Mouse (Mus musculus) liver, embryonic 12.5 days (tissue): ENCODE measurements around the gene Vps8. TPM values are rescaled to one million over a fixed set of nuclear protein-coding genes. Genes with fewer than 3 reads are reported as not detected.
"Not testable (repeated sequence)": the region's sequence is repeated elsewhere in the genome, so short reads cannot be mapped to it uniquely, and the experiment has no call there.

Source experiments
- ATAC-seq: fragments of 200-750 bp; cut with Nextera tagmentation; 2 replicates; pipeline ENCODE4 v1.8.0; 2017; ENCODE audit warnings: moderate number of reproducible peaks, mild to moderate bottlenecking, moderate library complexity
- H3K27ac ChIP-seq: fragments of 300-500 bp; sonication (generic); 2 replicates; pipeline ENCODE4 v1.5.1; 2016; ENCODE audit warnings: mild to moderate bottlenecking
- H3K27me3 ChIP-seq: fragments of 300-500 bp; sonication (generic); replicated peaks from 2 replicates; pipeline ENCODE4 v1.6.1; 2016; ENCODE audit warnings: mild to moderate bottlenecking, moderate library complexity
- H3K36me3 ChIP-seq: fragments of 300-500 bp; sonication (generic); 2 replicates; pipeline ENCODE4 v1.6.1; 2016; ENCODE audit warnings: mild to moderate bottlenecking, moderate library complexity
- H3K4me1 ChIP-seq: fragments of 300-500 bp; sonication (generic); 2 replicates; pipeline ENCODE4 v1.6.1; 2016
- H3K4me2 ChIP-seq: fragments of 300-500 bp; sonication (generic); 2 replicates; pipeline ENCODE4 v1.6.1; 2016; ENCODE audit warnings: mild to moderate bottlenecking, moderate library complexity
- H3K4me3 ChIP-seq: fragments of 300-500 bp; sonication (generic); 2 replicates; pipeline ENCODE4 v1.5.1; 2016; ENCODE audit warnings: mild to moderate bottlenecking, moderate library complexity
- H3K9ac ChIP-seq: fragments of 300-500 bp; sonication (generic); 2 replicates; pipeline ENCODE4 v1.6.1; 2016; ENCODE audit warnings: mild to moderate bottlenecking, moderate library complexity
- H3K9me3 ChIP-seq: fragments of 300-500 bp; sonication (generic); replicated peaks from 2 replicates; pipeline ENCODE4 v1.6.1; 2016; ENCODE audit warnings: mild to moderate bottlenecking, moderate library complexity
- WGBS: fragments of 180-500 bp; shearing (Covaris S2); methylation state at CpG from one replicate; pipeline ENCODE4 v1.1.7; 2016; ENCODE audit not compliant: insufficient replicate concordance; 5-methylcytosine and 5-hydroxymethylcytosine counted together
- polyA plus RNA-seq: library from polyadenylated mRNA; unstranded; fragments of >200 nt; fragmentation: Nextera tagmentation; extraction: Ambion mirVana; gene quantifications from 2 replicates; pipeline ENCODE4 v1.2.1, GENCODE M21; 2016

The Vps8 gene
- polyA plus RNA-seq, 1 experiment from 2014 or later: 10.0 TPM

DNA sequence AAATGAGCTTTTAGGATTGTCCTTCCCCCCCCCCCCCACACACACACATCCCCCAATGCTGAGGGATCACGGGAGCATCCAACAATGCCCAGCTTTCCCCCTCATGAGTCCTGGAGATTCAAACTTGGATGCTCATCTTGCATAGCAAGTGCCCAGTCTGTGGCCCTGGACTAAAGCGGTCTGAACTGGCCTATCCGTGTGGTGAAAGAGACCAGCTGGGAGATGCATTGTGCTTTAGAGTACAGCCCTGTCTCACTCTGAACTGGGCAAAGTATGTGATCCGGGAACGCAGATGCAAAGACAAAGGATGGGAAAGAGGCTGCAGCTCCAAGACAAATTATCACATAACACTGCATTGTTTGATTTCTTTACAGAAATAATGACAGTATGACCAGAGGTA, 231.5 kb downstream of the Vps8 start:
- Histone ChIP-seq H3K36me3 (no peaks in the 10 kb centered on the region), H3K4me2 (no peak overlapping the region), H3K27me3 (no peaks in the 10 kb centered on the region), H3K9ac (no peak overlapping the region), H3K4me3 (no peak overlapping the region), H3K4me1 (no peaks in the 10 kb centered on the region), H3K27ac (no peak overlapping the region), H3K9me3 (no peaks in the 10 kb centered on the region)
- WGBS: 87% methylated on average over 5 of the region's 5 CpGs
- ATAC-seq: no peak

DNA sequence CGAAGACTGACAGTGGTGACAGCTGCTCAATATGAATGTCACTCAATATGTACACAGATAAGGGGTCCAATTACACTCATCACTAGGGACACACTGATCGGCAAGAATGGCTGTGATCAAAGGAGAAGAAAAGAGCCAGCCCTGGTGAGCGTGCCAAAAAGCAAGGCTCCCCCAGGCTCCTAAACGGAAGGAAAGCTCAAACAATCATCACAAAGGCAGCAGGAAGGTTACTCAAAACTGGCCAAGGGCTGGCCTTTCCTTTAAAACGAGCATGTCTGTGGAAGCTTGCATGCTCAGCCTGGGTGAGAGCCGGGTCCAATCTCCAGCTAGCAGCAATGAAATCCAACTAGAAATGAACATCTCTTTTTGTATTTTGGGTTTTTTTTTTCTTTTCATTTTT, 232.4 kb downstream of the Vps8 start:
- 61% methylated on average over 6 of the region's 6 CpGs for WGBS
- no peak overlapping the region for H3K27ac ChIP-seq

GRCm38 (mm10) chr16:21655961-21656360, 233.0 kb downstream of the Vps8 start:
- Histone ChIP-seq H3K36me3 (no peaks in the 10 kb centered on the region), H3K27ac (no peak overlapping the region), H3K27me3 (no peaks in the 10 kb centered on the region), H3K9ac (no peak overlapping the region), H3K4me3 (no peak overlapping the region), H3K9me3 (no peaks in the 10 kb centered on the region), H3K4me1 (no peaks in the 10 kb centered on the region), H3K4me2 (no peak overlapping the region)
- no peak for ATAC-seq
- 81% methylated on average over 9 of the region's 9 CpGs for WGBS

More for the DNA sequence above, 232.4 kb downstream of the Vps8 start:
- no peak overlapping the region for H3K4me2 ChIP-seq
- ATAC-seq: no peak
- H3K4me3 ChIP-seq: no peak overlapping the region
- no peaks in the 10 kb centered on the region for H3K9me3 ChIP-seq
- no peaks in the 10 kb centered on the region for H3K27me3 ChIP-seq
- no peak overlapping the region for H3K9ac ChIP-seq
- H3K4me1 ChIP-seq: no peaks in the 10 kb centered on the region
- H3K36me3 ChIP-seq: no peaks in the 10 kb centered on the region

GRCm38 (mm10) chr16:21664633-21665363, 241.9 kb downstream of the Vps8 start:
- Histone ChIP-seq H3K27me3 (peaks cover 15% of the 10 kb centered on the region), H3K4me2 (no peak overlapping the region), H3K4me1 (no peaks in the 10 kb centered on the region), H3K27ac (no peak overlapping the region), H3K9me3 (no peaks in the 10 kb centered on the region), H3K4me3 (no peak overlapping the region), H3K36me3 (no peaks in the 10 kb centered on the region), H3K9ac (no peak overlapping the region)
- ATAC-seq: no peak
- WGBS: 39% methylated on average over 18 of the region's 18 CpGs

GRCm38 (mm10) chr16:21665423-21665986, 242.6 kb downstream of the Vps8 start:
- Histone ChIP-seq H3K27me3 (peaks cover 15% of the 10 kb centered on the region), H3K4me2 (no peak overlapping the region), H3K27ac (no peak overlapping the region), H3K9me3 (no peaks in the 10 kb centered on the region), H3K36me3 (no peaks in the 10 kb centered on the region), H3K4me3 (no peak overlapping the region), H3K4me1 (no peaks in the 10 kb centered on the region), H3K9ac (no peak overlapping the region)
- no peak for ATAC-seq
- WGBS: 25% methylated on average over 4 of the region's 4 CpGs

GRCm38 (mm10) chr16:21671878-21672277, 249.0 kb downstream of the Vps8 start:
- no peaks in the 10 kb centered on the region for H3K9me3 ChIP-seq
- no peak for ATAC-seq
- H3K4me2 ChIP-seq: no peak overlapping the region
- no peaks in the 10 kb centered on the region for H3K4me1 ChIP-seq
- no peaks in the 10 kb centered on the region for H3K36me3 ChIP-seq
- no peaks in the 10 kb centered on the region for H3K27me3 ChIP-seq
- 57% methylated on average over 4 of the region's 4 CpGs for whole genome bisulfite sequencing
- no peak overlapping the region for H3K9ac ChIP-seq
- H3K27ac ChIP-seq: no peak overlapping the region
- H3K4me3 ChIP-seq: no peak overlapping the region

GRCm38 (mm10) chr16:21673046-21673445, 250.1 kb downstream of the Vps8 start:
- H3K36me3 ChIP-seq, H3K4me1 ChIP-seq, ATAC-seq, H3K4me3 ChIP-seq, H3K9ac ChIP-seq, H3K27ac ChIP-seq, H3K9me3 ChIP-seq, H3K27me3 ChIP-seq, H3K4me2 ChIP-seq: not testable (repeated sequence)

DNA sequence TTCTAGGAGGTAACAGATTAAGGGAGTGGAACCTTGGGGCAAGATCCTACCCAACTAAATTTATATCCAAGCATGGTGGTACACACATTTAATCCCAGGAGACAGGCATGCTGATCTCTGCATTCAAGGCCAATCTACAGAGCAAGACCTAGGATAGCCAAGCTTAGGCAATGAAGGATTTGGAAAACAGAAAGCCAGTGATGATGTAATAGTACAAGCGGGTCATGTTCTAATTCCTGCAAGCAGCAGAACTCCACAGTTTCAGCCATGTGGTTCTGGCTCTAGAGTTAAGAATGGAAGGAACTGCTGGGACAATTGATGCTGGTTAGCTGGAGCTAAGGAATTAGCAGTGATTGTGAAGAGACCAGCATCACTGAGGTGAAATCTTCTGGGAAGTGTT, 250.7 kb downstream of the Vps8 start:
- not testable (repeated sequence) for H3K9me3 ChIP-seq, H3K36me3 ChIP-seq, ATAC-seq, H3K4me3 ChIP-seq, H3K27me3 ChIP-seq, H3K4me1 ChIP-seq, H3K9ac ChIP-seq, H3K4me2 ChIP-seq, H3K27ac ChIP-seq
- 86% methylated on average over 1 of the region's 1 CpGs for WGBS

- WGBS: 75% methylated on average over 7 of the region's 7 CpGs
- H3K27ac ChIP-seq: no peak overlapping the region
- H3K9me3 ChIP-seq: no peaks in the 10 kb centered on the region
- no peaks in the 10 kb centered on the region for H3K27me3 ChIP-seq
- no peak for ATAC-seq
- H3K9ac ChIP-seq: no peak overlapping the region
- no peaks in the 10 kb centered on the region for H3K4me1 ChIP-seq
- H3K4me2 ChIP-seq: no peak overlapping the region
- no peak overlapping the region for H3K4me3 ChIP-seq
- H3K36me3 ChIP-seq: no peaks in the 10 kb centered on the region
These were observed 253.9 kb downstream of the Vps8 start for GRCm38 (mm10) chr16:21676791-21677190.

- no peak overlapping the region for H3K4me2 ChIP-seq
- no peak overlapping the region for H3K27ac ChIP-seq
- peaks cover 10% of the 10 kb centered on the region; the same call in 1 of the 2 replicates for H3K27me3 ChIP-seq
- no peaks in the 10 kb centered on the region for H3K9me3 ChIP-seq
- no peaks in the 10 kb centered on the region for H3K36me3 ChIP-seq
- H3K4me1 ChIP-seq: no peaks in the 10 kb centered on the region
- ATAC-seq: no peak
- H3K9ac ChIP-seq: no peak overlapping the region
- no peak overlapping the region for H3K4me3 ChIP-seq
- WGBS: 69% methylated on average over 5 of the region's 5 CpGs
These were observed 264.5 kb downstream of the Vps8 start for GRCm38 (mm10) chr16:21687406-21687805.

DNA sequence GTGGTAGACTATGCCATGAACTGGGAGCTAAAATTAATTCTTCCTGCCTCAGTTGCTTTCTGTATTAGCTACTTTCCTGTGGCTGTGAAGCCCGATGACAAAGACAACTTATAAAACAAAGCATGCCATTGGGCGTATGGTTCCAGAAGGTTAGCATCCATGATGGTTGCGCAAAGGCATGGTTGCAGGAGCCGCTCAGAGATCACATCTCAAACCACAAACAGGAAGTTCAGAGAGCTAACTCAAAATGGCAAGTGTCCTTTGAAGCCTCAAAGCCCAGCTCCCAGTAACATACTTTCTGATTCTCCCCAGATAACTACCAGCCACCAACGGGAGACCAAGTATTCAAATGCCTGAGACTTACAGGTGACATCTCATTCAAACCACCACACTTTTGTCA, 266.2 kb downstream of the Vps8 start:
- H3K4me3 ChIP-seq: no peak overlapping the region
- no peaks in the 10 kb centered on the region for H3K9me3 ChIP-seq
- peaks cover 3% of the 10 kb centered on the region; the same call in 1 of the 2 replicates for H3K4me1 ChIP-seq
- no peaks in the 10 kb centered on the region for H3K36me3 ChIP-seq
- no peak overlapping the region for H3K4me2 ChIP-seq
- peaks cover 27% of the 10 kb centered on the region for H3K27me3 ChIP-seq
- 28% methylated on average over 5 of the region's 5 CpGs for WGBS
- no peak for ATAC-seq
- no peak overlapping the region for H3K9ac ChIP-seq
- H3K27ac ChIP-seq: no peak overlapping the region

DNA sequence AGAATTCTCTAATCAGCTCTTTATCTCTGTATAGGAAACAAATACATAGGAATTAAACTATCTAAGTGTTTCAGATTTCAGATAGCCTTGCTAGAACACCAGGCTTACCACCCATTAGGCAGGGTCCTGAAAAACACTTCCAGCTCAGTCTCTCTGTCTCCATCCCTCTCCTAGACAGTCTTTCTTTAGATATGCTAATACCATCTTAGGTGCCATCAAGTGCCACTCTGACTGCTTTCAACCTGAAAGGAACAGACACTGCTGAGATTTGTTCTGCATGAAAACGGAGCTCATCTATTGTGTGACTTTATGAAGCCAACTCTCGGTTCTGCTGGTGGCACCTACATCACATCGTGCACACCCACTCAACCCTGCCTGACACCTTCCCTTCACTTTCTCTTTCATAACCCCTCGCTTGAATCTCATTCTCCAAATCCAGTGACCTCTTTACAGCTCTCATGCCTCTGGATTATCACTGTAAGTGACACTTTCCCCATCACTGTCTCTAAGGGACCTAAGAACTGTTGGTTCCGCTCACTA, 267.4 kb downstream of the Vps8 start:
- no peak overlapping the region for H3K9ac ChIP-seq
- H3K4me2 ChIP-seq: no peak overlapping the region
- no peaks in the 10 kb centered on the region for H3K9me3 ChIP-seq
- 44% methylated on average over 5 of the region's 5 CpGs for WGBS
- no peak overlapping the region for H3K4me3 ChIP-seq
- ATAC-seq: no peak
- H3K36me3 ChIP-seq: no peaks in the 10 kb centered on the region
- peaks cover 12% of the 10 kb centered on the region for H3K4me1 ChIP-seq
- peaks cover 39% of the 10 kb centered on the region for H3K27me3 ChIP-seq
- no peak overlapping the region for H3K27ac ChIP-seq
